Mouse (Mus musculus) CH12.LX (cell line): ENCODE measurements at regions not wholly inside any gene's neighbourhood (a gene's known extent, or its start where the extent isn't known, plus 50 kb on each side); places are given as distances from the start of the nearest gene placed in this dataset.

Source experiments
- CTCF ChIP-seq, 2 experiments: IDR thresholded peaks in 1 of 2; conservative IDR thresholded peaks in 1 of 2; 2 replicates each; pipeline ENCODE4 v1.5.1; 2011 to 2012; ENCODE audit warnings: low read depth in 2 of 2, low read length in 2 of 2, improper control_type of control experiment in 1 of 2, inconsistent platforms in 1 of 2, mild to moderate bottlenecking in 1 of 2, moderate library complexity in 1 of 2
- NRF1 ChIP-seq: IDR thresholded peaks from 2 replicates; pipeline ENCODE4 v1.6.1; 2014; ENCODE audit warnings: low read depth, mild to moderate bottlenecking, inconsistent platforms, low read length, improper control_type of control experiment, moderate library complexity
- POLR2A ChIP-seq: IDR thresholded peaks from 2 replicates; pipeline ENCODE4 v1.6.1; 2011; ENCODE audit warnings: low read depth, mild to moderate bottlenecking, improper control_type of control experiment, low read length
- RCOR1 ChIP-seq: conservative IDR thresholded peaks from 2 replicates; pipeline ENCODE4 v1.6.1; 2012; ENCODE audit warnings: low read depth, mild to moderate bottlenecking, inconsistent platforms, low read length, improper control_type of control experiment
- TCF12 ChIP-seq: IDR thresholded peaks from 2 replicates; pipeline ENCODE4 v1.6.1; 2014; ENCODE audit warnings: low read depth, mild to moderate bottlenecking, inconsistent platforms, low read length, improper control_type of control experiment
- USF1 ChIP-seq: IDR thresholded peaks from 2 replicates; pipeline ENCODE4 v1.6.1; 2014; ENCODE audit warnings: low read depth, mild to moderate bottlenecking, inconsistent platforms, low read length, improper control_type of control experiment

GRCm38 (mm10) chr19:54391406-54391805 is 347.5 kb downstream of the Adra2a start:
- TF ChIP-seq CTCF (conservative IDR thresholded peaks at IDR 0.05 in 1 of 2, IDR thresholded peaks at IDR 0.05 in 1 of 2; ENCODE audit: low read depth in 2 of 2, low read length in 2 of 2) (no peak), POLR2A (no peak), TCF12 (no peak), NRF1 (no peak), USF1 (no peak), RCOR1 (no peak)
